Mouse (Mus musculus): ENCODE measurements around the gene Grip1.
"Not testable (repeated sequence)": the region's sequence is repeated elsewhere in the genome, so short reads cannot be mapped to it uniquely, and the experiment has no call there.

Gene Grip1

DNA sequence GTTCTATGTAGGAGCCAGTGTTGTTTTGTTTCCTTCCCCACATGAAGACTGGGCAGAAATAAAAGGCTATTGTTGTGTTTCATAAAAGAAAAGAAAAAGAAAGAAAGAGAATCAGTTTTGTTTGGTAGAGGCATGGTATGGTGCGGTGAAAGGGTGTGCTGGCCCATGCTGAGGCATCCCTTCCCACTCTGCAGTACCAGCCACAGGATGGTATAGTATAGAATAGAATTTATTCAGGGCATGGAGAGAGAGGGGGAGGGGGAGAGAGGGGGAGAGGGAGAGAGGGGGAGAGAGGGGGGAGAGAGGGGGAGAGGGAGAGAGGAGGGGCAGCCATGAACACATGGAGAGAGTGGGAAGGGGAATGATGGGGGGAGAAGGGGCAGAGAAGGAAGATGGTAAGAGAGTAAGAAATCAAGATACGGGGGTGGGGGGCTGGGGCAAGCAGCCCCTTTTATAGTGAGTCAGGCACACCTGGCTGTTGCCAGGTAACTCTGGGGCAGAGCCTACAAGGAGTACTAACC, 591.1 kb downstream of the Grip1 start:
- no peak for DNase-seq (ENCODE audit: low read depth, low spot score)

DNA sequence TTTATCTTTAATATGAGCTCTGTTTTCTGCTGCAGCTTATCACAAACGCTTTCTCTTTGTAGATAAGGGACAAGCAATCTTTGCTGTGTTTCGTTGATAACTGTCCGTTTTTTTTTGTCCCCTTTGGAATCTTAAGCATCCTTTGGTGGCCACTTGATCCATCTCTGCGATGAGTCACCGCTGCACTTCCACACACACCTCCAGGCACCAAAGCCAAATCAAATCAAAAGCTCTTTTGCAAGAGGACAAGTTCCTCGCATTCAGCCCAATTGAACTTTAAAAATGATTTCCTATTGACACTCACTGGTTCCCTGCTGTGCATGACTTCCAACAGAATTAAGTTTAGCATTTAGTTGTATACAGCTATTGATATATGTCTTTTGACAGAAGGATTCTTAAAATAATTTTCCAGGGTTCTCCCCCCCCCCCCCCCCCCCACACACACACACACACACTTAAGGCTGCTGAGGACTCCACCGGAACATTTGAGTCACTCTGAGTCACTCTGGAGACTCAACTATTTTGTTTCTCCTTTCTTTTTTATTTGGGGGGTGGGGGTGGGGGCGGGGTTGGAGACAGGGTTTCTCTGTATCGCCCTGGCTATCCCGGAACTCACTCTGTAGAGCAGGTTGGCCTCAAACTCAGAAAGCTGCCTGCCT, 607.1 kb downstream of the Grip1 start:
- peak; percentile 35 for DNase-seq (ENCODE audit: low read depth, low spot score)

DNA sequence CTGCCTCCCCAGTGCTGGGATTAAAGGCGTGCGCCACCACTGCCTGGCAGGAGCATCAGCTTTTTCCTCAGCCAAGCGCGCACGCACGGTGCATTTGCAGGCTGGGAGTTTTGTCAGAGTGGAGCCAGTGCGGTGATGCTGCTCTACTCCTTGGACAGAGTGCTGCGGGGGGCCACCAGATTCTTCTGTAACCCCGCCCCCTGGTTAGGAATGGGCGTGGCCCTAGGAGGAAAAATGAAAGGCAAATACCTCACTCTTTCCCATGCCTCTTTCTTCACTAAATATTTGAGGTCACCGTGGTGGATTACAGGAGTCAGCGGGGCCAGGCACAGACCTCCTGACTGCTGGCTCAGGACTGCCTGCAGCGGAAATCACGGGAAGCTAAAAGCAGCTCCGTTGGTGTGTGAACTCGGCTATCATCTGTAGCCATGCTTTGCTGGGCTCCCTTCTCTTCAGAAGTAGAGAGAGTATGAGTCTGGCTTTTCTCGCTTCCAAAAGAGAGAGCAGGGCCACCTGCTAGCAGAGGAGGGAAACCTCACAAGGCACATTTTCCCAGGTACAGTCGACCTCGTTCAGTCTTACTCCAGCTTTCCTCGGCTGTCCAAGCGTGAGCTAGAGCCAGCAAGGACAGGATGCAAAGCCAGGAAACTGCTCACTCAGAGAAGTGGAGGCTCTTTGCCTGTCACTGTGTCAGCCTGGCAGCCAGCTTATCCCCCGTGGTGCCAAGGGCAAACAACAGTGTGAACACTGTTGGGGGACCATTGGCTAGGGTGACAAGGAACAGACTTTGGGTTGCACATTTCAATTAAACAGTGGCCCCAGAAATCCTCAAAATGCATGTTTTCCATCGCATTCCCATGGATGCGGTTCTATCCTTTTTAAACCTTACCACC, 607.9 kb downstream of the Grip1 start:
- no peak for DNase-seq (ENCODE audit: low read depth, low spot score)

DNA sequence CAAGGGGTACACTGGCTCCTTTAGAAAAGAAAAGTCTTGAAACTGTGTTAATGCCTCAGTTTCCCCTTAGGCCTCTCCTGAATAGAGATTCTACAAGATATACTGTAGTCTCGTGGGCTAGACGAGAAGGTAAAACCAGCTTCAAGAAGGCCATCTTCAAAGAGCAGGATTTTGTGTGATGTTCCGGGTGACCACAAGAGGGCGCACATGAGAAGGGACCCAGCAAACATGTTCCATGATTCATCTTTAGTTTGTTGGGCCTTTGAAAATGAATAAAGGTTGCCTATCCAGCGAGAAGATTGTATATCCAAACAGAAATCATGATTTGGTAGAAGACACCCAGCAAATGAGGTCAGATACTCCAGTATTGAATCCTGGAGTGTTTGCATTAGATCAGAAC, 610.8 kb downstream of the Grip1 start:
- peak; percentile 76 for DNase-seq (ENCODE audit: low read depth, low spot score)

DNA sequence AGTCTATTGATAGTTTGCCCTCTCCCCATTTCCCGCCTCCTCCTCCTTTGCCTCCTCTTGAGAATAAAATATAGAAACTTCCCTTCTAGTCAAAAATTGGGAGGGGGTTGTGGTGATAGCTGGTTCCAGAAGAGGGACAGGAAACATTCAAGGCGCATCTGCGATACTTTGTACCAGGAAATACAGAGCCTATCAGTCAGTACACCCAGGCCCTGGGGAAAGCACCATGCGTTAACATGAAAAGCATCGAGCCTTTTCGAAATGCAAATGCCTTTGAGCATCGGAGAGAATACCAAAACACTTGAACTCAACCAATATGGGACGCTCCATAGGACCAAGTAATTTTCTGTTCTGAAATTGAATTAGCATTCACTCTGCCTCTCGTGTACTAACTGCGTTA, 612.7 kb downstream of the Grip1 start:
- DNase-seq (ENCODE audit: low read depth, low spot score), result no peak

DNA sequence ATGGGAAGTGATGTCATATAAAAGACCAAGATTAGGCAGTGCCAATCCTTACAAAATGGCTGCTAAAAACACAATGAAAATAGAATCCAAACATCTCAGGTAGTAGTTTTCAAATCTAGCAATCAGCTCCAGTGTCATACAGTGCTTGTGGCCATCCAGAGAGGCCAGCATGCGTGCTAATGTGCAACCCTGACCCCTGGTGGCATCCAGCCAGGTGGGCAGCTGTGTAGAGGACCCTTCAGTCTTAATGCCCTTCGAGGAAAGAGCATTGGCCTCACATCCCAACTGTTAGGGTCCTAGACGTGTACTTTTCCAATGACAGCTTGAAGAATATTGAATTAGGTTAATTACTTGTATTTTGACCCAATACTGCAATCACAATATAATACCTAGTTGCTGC, 624.2 kb downstream of the Grip1 start:
- no peak for DNase-seq (ENCODE audit: low read depth, low spot score)

DNA sequence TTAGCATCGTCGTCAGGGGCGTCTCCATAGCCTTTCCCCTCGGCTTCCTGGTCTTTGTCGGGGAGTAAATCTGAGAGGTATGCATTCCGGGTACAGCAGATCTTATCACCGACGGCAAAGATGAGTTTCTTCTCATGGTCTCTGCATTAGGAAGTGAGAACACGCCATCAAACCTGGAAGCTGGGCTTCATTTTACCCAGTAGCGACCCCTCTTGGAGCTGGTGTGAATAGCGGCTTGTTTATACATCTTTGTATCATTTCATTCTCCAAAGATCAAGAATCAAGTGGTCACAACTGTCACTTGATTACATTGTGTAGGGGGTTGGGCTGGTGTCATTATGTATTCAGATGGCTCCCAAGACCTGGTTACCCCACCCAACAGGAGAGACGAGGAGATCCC, 638.9 kb downstream of the Grip1 start:
- no peak for DNase-seq (ENCODE audit: low read depth, low spot score)

DNA sequence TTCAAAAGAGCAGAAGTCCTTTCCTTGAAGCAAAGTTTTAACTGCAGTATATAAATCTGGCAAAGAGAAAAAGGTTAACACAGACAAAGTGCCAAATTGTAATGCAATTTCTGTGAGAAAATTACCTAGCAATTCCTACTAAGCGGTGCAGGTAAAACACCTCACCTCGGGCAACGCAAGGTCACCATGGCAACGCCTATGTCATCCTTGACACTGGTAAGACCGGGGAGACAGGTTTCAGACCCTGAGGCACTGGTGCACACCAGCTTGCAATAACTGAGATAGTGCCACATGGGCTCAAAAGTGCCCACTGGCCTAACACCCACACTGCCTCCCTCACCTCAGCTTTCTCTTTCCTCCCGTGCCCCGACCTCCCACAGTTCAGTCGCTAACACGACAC, 641.5 kb downstream of the Grip1 start:
- no peak for DNase-seq (ENCODE audit: low read depth, low spot score)

DNA sequence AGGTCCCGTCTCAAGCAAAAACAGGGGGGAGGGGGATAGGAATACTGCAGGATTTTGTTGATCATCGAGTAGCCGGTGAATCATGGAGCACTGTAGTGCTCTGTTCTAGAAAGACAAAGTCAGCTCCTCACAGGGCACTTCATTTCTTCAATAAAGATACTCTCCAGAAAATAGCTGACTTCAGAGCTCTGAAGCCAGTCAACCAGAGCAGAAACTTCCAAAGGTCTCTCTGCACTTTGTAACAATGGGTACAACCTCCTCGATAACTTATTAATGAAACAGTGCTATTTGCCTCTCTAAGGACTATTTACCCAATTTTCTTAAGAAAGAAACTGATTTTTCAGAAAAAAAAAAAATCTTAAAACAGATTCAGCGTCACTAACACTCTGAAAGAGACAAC, 642.1 kb downstream of the Grip1 start:
- no peak for DNase-seq (ENCODE audit: low read depth, low spot score)

DNA sequence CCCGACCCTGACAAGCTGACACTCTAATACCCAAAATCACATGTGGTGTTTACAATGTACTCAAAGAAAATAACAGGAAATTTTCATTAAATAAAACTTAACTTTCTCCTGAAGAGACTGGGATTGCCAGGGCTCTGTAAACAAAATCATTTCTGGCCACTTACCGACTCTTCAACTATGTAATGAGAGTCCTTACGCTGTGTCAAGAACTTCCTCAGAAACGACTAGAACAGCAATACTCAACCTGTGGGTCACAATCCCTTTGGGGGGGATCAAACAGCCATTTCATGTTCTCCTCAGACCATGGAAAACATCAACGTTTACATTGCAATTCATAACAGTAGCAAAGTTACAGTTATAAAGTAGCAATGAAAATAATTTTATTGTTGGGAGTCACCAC, 643.9 kb downstream of the Grip1 start:
- no peak for DNase-seq (ENCODE audit: low read depth, low spot score)

DNA sequence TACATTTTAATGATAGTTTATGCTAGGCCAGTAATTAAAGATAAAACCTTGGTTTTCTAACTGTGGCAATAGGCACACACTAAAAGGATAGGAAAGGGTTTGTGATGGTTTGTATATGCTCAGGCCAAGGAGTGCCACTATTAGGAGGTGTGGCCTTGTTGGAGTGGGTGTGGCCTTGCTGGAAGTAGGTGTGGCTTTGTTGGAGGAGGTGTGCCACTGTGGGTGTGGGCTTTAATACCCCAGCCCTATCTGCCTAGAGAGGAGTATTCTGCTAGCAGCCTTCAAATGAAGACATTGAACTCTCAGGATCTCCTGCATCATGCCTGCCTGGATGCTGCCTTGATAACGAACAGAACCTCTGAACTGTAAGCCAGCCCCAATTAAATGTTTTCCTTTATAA, 647.2 kb downstream of the Grip1 start:
- DNase-seq (ENCODE audit: low read depth, low spot score), result no peak

DNA sequence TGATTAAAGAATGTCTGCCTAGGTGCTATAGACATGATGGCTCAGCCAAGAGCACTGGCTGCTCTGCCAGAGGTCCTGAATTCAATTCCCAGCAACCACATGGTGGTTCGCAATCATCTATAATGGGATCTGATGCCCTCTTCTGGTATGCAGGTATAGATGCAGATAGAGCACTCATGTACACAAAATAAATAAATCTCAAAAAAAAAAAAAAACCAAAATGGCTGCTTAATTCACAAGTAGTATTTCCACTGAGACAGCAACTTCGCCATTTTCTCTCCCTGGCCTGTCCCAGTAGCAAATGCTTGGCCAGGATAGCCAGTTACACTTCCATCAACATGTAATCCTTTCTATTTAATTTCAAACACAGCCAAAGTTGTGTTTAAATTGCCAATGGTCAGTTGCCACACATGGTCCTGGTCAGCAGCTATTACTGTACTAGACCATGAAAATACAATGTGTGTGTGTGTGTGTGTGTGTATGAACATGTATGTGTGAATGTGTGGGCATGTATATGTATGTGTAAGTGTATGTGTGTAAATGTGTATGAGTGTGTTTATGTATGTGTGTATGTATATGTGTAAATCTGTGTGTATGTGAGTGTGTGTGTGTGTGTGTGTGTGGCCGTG, 658.2 kb downstream of the Grip1 start:
- no peak for DNase-seq (ENCODE audit: low read depth, low spot score)

DNA sequence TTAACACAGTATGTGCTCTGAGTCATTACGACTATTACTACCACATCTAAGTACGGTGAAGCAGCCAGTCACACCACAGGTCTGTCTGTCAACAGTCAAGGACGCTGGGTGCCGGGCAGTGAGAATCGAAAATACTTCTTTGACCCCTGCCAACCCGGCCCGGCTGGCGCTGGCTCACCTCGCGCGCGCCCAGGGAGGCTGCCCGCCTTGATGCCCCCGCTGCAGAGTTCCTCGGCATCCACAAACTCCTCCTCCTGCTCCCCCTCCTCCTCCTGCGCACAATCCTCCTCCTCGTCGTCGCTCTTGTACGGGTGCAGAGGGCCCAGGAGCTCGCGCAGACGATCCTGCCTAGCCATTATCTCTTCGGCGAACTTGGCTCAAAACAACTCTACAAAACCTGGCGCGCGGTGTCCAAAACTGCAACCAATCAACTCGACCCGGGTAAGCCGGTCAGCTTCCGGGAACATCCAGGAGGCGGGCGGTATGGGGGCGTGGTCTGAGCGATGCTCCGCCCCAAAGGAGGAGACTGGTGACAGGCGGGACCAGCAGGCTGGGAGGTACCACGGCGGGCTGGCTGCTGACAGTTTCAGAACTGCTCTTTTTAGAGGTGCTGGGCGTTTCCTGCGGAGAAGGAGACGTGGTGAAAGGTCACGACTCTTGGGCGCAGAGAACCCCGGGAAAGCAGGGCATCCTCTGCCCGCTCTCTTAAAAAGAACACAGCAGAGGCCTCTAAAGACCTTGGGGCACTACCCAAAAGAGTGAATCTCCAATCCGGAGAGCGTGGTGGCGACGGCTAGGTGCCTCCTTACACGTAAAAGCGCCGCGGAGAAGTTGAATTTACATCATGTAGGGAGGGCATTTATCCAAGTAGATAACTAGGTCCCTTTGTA, 659.1 kb downstream of the Grip1 start, which contains the start of gene Helb:
Gene Helb, minus strand, starts transcription at position 481 of the 890 bp plus-strand sequence.
- peak; percentile 96 for DNase-seq (ENCODE audit: low read depth, low spot score)

DNA sequence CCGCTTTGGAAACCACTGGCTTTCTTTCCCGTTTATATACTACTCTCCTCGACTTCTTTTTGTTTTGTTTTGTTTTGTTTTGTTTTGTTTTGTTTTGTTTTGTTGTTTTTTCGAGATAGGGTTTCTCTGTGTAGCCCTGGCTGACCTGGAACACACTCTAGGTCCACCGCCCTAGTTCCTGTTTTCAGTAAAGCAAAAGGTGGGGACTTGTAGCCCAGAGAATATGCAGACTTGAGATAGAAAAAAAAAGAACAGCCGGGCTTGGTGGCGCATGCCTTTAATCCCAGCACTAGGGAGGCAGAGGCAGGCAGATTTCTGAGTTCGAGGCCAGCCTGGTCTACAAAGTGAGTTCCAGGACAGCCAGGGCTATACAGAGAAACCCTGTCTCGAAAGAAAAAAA, 659.9 kb downstream of the Grip1 start:
- not testable (repeated sequence) for DNase-seq (ENCODE audit: low read depth, low spot score)

DNA sequence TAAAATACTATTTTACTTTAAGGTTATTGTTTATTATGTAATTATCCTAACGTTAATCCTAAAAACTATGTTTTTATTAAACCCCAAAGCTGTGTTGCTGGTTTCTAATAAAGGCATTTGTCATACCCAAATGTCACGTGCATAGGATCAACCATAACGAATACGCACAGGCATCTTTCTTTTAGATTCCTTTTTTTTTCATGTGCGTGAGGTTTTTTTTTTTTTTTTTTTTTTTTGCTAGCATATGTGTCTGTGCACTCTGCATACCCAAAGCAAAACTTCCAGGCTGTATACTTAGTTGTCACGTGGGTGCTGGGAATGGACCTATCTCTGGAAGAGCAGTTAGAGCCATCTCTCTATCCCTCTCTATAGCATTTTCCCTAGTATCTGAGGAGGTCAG, 660.4 kb downstream of the Grip1 start:
- DNase-seq (ENCODE audit: low read depth, low spot score), result no peak

DNA sequence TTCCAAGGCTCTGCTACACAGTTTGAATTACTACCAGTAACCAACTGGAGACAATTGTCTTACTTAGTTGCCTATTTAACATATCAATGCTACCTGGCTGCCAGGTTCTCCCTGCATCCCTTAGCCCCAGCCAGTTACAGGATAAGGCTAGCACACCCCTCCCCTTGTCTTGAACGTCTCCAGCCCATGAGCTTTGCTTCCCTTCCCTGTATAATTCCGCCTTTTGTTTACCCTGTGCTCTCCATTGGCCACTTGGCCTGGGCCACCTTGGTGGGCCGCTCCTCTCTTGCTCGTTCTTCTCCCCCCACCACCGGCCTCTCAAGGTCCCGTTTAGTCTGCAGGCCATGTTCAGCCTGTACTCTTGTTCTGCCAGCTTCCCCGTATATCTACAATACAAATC, 660.9 kb downstream of the Grip1 start:
- no peak for DNase-seq (ENCODE audit: low read depth, low spot score)

DNA sequence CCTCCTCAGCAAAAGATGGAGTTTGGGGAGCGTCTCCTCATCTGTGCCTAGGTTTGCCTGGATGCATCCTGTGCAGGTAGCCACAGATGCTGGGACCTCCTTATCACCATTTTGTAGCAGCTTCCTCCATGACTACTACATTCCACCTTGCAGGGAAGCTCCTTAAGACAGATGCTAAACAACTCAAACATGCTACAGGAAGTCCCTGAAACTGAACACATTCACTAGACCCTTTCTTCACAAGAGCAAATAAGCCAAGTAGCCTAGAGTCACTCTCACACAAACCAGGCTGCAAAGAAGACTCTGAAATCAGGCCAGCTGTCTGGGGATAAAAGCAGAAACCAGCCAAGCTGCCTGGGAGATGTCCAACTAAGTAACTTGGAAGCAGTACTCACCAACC, 661.6 kb downstream of the Grip1 start:
- no peak for DNase-seq (ENCODE audit: low read depth, low spot score)

DNA sequence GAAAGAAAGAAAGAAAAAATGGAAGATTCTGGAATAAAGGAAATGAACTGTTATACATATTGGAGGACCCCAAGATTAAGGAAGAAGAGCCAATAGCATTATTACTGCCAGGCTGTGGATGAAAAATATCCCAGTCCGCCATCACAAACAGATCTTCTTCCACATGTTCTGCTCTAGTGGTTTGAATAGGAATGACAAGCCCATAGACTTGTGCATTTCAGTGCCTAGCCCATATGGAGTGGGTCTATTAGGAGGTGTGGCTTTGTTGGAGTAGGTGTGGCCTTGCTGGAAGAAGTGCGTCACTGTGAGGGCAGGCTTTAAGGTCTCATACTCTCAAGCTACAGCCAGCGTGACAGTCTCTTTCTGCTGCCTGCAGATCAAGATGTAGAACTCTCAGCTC, 670.1 kb downstream of the Grip1 start:
- DNase-seq (ENCODE audit: low read depth, low spot score), result no peak

DNA sequence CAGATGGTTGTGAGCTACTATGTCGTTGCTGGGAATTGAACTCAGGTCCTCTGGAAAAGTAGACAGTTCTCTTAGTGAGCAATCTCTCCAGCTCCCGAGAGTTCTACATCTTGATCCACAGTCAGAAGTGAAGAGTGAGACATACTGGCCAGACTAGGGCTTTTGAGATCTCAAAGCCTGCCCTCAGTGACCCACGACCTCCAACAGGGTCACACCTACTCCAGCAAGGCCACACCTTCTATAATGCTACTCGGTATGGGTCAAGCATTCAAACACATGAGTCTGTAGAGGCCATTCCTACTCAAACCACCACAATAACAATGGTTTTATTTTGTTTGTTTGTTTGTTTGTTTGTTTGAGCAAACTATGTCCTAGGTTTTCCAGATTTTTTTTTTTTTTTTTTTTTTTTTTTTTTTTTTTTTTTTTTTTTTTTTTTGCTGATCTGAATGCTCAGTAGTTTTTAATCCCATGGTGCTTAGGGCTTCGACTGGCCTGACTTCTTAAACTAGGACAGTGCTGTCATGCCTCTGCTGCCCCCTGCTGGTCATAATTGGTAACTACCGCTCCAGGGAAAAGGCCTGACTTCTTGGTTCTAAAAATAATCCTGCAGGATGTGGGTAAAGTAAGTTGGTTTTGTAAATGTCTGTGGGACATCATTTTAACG, 671.3 kb downstream of the Grip1 start:
- peak; percentile 90 for DNase-seq (ENCODE audit: low read depth, low spot score)

DNA sequence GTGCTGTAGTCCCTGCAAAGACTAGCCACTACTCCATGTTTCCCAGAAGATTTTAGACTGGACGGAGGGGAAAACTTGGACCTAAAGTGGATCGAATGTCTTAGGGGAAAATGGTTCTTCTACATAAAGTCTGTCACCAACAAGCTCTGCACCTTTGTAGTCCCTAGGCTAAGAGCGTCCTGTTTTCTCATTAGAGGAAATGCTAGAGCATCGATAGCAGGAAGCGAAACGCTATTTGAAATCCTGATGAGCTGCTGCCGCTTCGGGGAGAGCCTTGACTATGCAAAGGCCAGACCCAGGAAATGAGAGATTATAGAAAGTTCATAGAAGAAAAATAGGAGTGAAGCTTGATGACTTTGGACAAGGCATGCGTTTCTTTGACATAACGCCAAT, 671.8 kb downstream of the Grip1 start:
- DNase-seq (ENCODE audit: low read depth, low spot score), result no peak
